Mouse (Mus musculus): ENCODE data around the gene Cela3b.

DNA sequence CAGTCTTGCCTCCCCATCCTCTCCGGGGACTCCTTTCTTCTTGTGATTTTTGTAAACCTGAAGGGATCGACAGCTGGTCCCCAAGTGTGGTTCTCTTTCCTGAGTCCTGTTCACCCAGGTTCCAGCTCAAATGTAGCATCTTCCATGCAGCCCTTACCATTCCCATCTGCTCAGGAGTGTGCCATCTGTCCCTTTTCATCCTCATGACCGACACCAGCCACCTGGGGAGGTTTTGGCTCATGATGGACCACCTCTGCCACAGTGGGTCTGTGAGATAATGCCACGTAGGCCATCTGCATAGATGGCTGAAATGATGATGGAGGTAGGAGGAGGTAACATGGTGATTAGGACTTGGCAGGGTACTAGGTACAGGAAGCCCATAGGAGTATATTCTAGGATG lies 40.1 kb downstream of the Cela3b start:
- no peak for TF ChIP-seq CTCF (conservative IDR thresholded peaks at IDR 0.05 in 1 of 2, IDR thresholded peaks at IDR 0.05 in 1 of 2; ENCODE audit: low read depth in 2 of 2, low read length in 2 of 2)
- no peak for TF ChIP-seq EP300 (IDR thresholded peaks at IDR 0.05; ENCODE audit: low read length)
- no peak for TF ChIP-seq GABPA (IDR thresholded peaks at IDR 0.05; ENCODE audit: insufficient replicate concordance, low read depth, low read length)
